Mouse (Mus musculus) olfactory bulb, adult 2 months (tissue): Measurements from ENCODE around the gene Srsf4.

Experiments used
- CTCF ChIP-seq: fragments of 200-500 bp; IDR thresholded peaks from 2 replicates; pipeline ENCODE4 v1.5.1; 2012; ENCODE audit warnings: low read depth, mild to moderate bottlenecking, low read length, moderate library complexity; ENCODE audit not compliant: insufficient read depth
- POLR2A ChIP-seq: fragments of 200-500 bp; IDR thresholded peaks from 2 replicates; pipeline ENCODE4 v1.6.1; 2012; ENCODE audit warnings: mild to moderate bottlenecking, low read depth, low read length, moderate library complexity; ENCODE audit not compliant: insufficient read depth

- no peak for TF ChIP-seq CTCF
- no peak for TF ChIP-seq POLR2A
Observed at GRCm38 (mm10) chr4:131829123-131829522, 44.3 kb upstream of the Srsf4 start.
